Mouse (Mus musculus): ENCODE results near the gene Efcab14.

- TF ChIP-seq POLR2A (IDR thresholded peaks at IDR 0.05; ENCODE audit: extremely low read depth, insufficient read depth, low read length) = no peak
- no peak for TF ChIP-seq CTCF (IDR thresholded peaks at IDR 0.05; ENCODE audit: extremely low read depth, insufficient read depth, low read length)
Observed at GRCm38 (mm10) chr4:115742658-115743057, 5.1 kb downstream of the Efcab14 start.

All from cortical plate, adult 2 months (tissue).